Mouse (Mus musculus) small intestine, adult 2 months (tissue): ENCODE measurements at regions not wholly inside any gene's neighbourhood (a gene's known extent, or its start where the extent isn't known, plus 50 kb on each side); places are given as distances from the start of the nearest gene placed in this dataset.

Experiments
- CTCF ChIP-seq: fragments of 200-500 bp; IDR thresholded peaks from 2 replicates; pipeline ENCODE4 v1.5.1; 2012; ENCODE audit warnings: low read depth, mild to moderate bottlenecking, control low read depth, inconsistent platforms, low read length, moderate library complexity, mixed read lengths; ENCODE audit not compliant: insufficient replicate concordance, insufficient read length; ENCODE audit errors: extremely low read depth
- POLR2A ChIP-seq: fragments of 200-500 bp; IDR thresholded peaks from 2 replicates; pipeline ENCODE4 v1.6.1; 2012; ENCODE audit warnings: low read depth, mild to moderate bottlenecking, control low read depth, inconsistent platforms, low read length, moderate library complexity

GRCm38 (mm10) chr16:93272146-93272545 is 331.7 kb downstream of the Setd4 start:
- no peak for TF ChIP-seq CTCF
- no peak for TF ChIP-seq POLR2A
